Mouse (Mus musculus): Measurements from ENCODE around the gene Hspb6. TPM values are rescaled to one million over a fixed set of nuclear protein-coding genes. Genes with fewer than 3 reads are reported as not detected.

Gene Hspb6
- 11.7 and 12.2 TPM in 2 replicates for total RNA-seq (2015)
- total RNA-seq (2017) = 3.5 and 4.4 TPM in 2 replicates

DNA sequence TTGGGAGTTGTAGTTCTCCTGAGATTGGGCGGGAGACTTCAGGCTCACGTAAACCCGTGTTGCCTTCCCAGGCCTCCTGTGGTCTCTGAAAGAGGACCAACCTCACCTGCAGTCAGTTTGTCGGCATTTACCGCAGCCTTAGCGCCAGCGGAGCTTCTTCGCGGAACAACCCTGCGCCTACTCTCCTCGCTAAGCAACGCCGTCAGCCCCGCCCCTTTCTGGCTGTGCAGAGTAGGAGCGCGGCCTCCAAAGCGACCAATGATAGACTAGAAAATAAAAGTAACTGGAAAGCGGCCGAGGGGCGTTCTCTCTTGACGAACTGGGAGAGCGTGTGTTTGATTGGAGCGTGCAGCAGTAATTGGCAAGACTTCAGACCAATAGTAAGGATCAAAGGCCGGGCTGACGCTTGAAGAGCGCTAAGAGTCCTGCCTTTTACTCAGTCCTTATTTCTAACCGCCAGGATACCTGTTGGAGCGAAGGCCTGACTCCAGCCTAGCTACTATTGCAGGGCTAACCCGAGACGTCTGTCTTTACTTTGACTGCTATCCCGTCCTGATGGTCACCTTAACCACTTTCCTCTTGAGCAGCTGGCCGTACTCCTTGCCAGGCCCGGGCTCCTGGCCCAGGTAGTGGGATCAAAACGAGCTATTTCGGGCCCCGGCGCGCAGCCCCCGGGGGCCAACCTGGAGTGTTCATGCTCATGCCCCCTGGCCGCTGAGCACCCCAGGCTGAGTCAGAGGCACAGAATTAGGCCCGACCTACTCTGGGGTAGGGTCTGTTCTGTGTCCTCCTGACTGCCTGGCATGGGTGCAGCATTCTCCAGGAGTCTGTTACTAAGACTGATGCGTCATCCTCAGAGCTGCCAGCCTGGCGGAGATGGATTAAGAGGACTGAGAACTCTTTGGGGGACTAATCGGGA, at the start of gene Hspb6, which contains the start of gene Proser3:
Gene Hspb6, plus strand, starts transcription at position 77 of the 919 bp plus-strand sequence.
Gene Proser3, minus strand, starts transcription at position 198 of the 919 bp plus-strand sequence.
- ATAC-seq (replicated peaks; ENCODE audit: poor library complexity) = peak; percentile 85

DNA sequence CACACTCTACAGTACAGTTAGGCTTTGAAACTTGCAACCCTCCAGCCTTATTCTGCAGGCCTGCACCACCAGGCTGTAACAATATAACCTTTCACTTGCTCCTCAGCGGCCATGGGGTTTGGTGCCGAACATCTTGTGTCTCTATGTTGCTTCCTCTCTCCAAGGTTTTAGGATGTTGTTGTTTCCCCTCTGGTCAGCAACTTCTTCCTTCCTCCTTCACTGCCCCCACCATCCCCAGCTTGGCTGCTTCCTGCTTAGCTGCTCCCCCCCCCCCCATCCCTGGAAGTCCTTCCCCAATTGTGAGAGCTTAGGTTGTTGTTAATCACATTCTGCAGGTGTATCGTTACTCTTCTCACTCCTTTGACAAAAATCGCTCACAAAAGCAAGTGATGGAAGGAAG, 43.9 kb upstream of the Hspb6 start:
- ATAC-seq (replicated peaks; ENCODE audit: poor library complexity) = no peak

GRCm38 (mm10) chr7:30515003-30515760, 36.8 kb upstream of the Hspb6 start:
- ATAC-seq (replicated peaks; ENCODE audit: poor library complexity) = no peak

DNA sequence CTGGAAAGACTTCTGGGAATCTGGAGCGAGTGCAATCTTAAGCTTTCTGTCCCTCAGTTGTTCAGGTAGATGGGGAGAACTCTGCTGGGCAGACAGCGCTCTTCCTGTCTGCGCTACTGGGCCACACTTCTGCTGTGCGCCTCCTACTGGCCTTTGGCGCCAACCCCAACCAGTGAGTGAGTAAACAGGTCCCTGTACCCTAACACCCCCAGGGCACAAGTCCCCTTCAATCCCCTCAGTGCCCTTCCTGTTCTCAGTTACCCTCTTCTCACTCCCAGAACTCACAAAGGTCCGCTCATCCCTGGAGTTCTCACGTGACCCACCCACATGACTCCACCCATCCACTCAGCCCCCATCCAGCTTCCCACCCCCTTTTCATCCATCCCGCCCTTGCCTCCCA, 33.7 kb upstream of the Hspb6 start:
- no peak for ATAC-seq (replicated peaks; ENCODE audit: poor library complexity)

GRCm38 (mm10) chr7:30520396-30520795, 31.6 kb upstream of the Hspb6 start:
- ATAC-seq (replicated peaks; ENCODE audit: poor library complexity) = no peak

DNA sequence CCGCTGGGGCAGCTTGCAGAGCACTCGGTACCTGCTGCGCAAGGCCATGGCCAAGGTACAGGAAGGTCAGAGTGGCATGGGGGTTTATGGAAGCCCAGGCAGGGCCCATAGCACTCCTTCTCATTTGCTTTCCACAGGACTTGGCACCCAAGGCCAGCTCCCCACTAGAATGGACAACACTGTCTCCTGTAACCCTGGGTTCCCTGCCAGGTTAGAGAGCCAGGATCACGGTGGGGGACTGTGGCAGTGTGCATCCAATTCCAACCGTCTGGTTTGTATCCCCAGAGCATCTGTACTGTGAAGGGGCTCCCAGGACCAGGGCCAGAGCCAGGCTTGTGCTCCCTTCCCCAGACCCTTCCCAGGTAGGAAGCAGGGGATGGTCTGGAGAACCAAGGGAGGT, 31.1 kb upstream of the Hspb6 start:
- ATAC-seq (replicated peaks; ENCODE audit: poor library complexity) = no peak

GRCm38 (mm10) chr7:30522871-30523270, 29.1 kb upstream of the Hspb6 start:
- ATAC-seq (replicated peaks; ENCODE audit: poor library complexity) = no peak

GRCm38 (mm10) chr7:30524487-30524886, 27.5 kb upstream of the Hspb6 start:
- no peak for ATAC-seq (replicated peaks; ENCODE audit: poor library complexity)

- ATAC-seq (replicated peaks; ENCODE audit: poor library complexity) = no peak
Observed at GRCm38 (mm10) chr7:30525954-30526353, 26.0 kb upstream of the Hspb6 start.

DNA sequence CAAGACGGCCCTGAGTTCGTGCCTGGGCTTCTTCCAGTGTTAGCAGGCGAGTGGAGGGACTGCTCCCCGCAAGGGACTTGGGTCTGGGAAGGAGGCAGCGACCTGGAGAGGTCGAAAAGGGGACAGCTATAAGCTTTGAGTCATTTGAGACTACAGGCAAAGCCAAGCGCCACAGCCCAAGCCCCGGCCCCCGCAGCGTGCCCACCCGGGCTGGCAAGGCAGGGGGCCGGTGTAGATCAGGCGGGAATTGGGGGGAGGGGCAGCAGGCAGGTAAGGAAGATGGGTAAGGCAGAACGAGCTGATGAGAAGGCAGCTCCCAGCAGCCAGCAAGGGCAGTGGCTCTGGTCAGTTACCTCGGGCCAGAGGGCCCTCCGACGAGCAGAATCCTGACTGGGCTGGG, 25.6 kb upstream of the Hspb6 start:
- ATAC-seq (replicated peaks; ENCODE audit: poor library complexity) = no peak

DNA sequence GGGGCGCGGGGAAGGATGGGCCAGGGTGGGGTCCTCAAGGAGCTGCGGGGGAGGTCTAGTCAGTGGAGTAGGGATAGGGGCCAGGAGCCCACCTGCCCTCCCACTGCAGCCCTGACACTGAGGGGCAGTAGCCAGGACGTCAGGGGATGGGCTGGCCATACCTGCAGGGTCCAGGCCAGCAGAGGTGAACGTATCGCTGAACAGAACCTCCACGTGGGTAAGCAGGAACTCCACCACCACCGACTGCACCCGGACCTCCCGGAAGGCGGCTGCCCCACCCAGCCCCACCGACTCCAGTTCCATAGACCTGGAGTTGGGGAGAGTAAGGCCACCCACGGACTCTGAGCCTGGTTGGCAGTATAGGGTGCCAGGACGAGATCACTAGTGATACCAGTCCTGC, 25.0 kb upstream of the Hspb6 start:
- ATAC-seq (replicated peaks; ENCODE audit: poor library complexity) = no peak

DNA sequence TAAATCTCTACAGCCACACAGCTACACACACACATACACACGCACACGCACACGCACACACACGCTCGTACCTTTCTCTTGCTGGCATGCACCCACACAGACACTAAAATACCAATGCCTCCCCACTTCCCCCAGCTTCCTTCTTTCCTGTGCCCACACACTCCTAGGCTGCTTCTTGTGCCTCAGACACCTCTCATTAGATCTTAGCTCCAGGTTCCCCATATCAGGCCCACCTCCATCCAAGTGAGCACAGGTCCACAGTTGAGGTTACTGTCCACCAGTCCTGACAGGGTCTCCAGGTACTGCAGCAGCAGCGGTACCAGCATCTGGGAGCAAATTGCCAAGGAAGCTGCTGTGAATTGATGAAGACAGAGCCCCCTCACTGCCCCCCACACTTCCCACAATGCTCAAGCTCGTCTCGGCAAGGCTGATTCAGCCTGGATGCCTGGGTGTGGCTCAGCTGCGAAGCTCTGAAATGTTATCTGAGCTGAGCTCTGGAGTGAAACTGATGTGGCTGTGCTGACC, 20.6 kb upstream of the Hspb6 start:
- ATAC-seq (replicated peaks; ENCODE audit: poor library complexity) = no peak

- ATAC-seq (replicated peaks; ENCODE audit: poor library complexity) = no peak
Observed at GRCm38 (mm10) chr7:30532931-30533330, 19.0 kb upstream of the Hspb6 start.

DNA sequence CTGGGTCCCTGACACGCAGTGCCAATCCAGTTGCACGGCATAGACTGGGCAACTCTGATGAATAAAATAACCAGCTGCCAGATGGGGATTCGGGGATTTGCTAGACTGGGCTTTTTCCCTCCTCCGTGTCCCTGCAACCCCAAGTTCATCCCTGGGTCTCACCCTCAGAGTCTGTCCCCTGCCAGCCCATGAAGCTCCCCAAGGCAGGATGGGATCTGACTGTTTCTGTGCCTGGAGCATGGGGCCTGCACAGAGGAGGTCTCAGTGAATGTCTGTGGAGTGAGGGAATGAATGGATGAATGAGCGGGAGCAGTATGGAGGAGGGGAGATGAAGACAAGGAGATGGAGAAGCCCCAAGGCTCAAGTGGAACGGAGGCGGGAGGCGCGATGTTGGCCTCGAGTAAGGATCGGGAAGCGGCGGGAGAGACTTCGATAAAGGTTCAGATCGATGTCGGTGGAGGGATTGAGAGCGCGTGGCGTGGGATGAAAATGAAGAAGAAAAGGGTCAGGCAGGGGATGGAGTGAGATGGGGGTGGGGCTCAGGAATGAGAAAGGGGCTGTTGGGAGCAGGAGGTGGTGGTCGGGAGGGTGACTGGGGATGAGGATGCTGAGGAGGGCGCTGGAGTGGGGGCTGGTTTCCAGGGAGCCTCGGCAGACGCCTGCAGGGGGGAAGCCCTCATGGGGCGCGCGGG, 17.9 kb upstream of the Hspb6 start:
- no peak for ATAC-seq (replicated peaks; ENCODE audit: poor library complexity)

DNA sequence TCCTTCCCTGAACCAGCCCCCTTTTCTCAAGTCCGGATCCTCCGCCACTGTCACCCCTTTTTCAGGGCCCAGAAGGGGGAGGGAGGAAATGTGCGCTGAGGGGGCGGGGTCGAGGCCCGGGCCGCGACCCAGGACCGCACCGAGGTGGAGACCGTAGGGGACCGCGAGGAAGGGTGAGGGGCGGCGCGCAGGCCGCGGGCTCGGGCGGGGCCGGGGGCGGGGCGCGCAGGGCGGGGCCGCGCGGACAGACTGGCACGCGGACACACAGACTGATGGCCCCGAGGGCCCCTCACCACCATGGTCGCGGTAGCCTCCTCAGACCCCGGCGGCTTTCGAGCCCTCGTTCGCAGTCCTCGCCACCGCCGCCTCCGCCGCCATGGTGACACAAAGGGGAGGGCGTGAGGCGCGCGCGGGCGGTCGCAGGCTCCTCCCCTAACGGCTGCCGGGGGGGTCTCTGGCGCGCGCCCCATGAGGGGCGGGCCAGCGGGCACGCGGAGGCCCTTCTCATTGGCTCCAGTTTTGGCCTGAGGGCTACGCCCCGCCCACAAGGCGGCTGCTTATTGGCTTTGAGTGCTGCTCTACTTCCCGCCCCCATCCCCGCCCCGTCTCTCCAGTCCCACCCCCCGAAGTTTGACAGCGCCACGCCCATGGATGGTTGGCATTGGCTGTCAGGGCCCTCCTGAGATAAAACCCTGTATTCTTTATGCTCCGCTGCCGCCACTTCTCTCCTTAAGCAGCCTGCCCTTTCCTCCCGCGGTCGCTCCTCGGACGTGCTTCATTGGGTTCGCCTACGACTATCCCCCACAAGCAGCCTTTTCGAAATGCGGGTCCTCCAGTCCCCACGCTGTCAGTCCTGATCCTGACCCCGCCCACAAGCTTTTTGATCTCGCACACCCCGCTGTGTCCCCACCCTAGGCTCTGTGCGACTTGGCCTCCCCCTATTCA, 17.1 kb upstream of the Hspb6 start, which contains the start of gene Arhgap33:
Gene Arhgap33, minus strand, starts transcription at position 428 of the 945 bp plus-strand sequence.
- ATAC-seq (replicated peaks; ENCODE audit: poor library complexity) = peak; percentile 94

DNA sequence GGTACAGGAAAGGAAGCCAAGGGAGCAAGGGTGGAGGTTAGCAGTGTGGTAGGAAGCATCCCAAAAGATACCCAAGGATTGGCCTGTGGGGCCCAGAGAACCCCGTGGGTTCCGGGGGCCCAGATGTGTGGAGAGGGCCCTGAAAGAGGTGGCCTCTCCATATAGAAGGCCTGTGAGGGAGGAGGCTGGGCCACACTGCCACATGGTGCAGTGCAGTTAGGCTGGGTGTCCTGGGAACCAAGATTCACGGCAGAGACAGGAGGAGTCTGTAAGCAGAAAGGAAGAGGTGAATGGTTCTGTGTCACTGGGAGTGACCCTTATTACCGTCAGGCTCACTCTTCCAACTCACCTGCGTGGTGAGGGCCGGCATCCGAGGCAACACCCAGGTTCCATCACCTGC, 11.4 kb upstream of the Hspb6 start:
- no peak for ATAC-seq (replicated peaks; ENCODE audit: poor library complexity)

- ATAC-seq (replicated peaks; ENCODE audit: poor library complexity) = peak; percentile 71
Observed at GRCm38 (mm10) chr7:30544327-30544726, 7.7 kb upstream of the Hspb6 start.

DNA sequence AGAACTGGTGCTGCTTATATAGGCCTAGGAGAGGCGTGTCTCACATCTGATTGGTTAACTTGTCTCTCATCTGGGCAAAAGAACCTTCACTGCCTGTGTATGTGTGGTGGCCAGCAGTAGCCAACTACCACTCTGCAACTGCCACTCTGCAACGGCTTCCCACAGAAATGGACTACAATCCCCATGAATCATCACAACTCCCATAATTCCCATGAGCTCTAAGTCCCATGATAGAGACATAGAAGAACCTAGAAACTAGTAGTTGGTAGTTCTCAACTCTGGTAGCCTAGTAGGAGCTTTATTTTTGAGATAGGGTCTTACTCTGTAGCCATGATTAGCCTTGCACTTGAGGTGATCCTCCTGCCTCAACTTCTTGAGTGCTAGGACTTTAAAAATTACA, 2.1 kb upstream of the Hspb6 start:
- ATAC-seq (replicated peaks; ENCODE audit: poor library complexity) = no peak

GRCm38 (mm10) chr7:30550603-30551002, 1.4 kb upstream of the Hspb6 start:
- no peak for ATAC-seq (replicated peaks; ENCODE audit: poor library complexity)
